Mouse (Mus musculus) hindbrain, embryonic 15.5 days (tissue): ENCODE measurements around the gene Atp2a2. TPM values are rescaled to one million over a fixed set of nuclear protein-coding genes. Genes with fewer than 3 reads are reported as not detected.

Experiments
- ATAC-seq: fragments of 200-750 bp; cut with Nextera tagmentation; 2 replicates; pipeline ENCODE4 v1.8.0; 2017; ENCODE audit warnings: low read depth, moderate number of reproducible peaks, moderate TSS enrichment; ENCODE audit not compliant: low FRiP score
- H3K27ac ChIP-seq: fragments of 300-500 bp; sonication (generic); replicated peaks from 2 replicates; pipeline ENCODE4 v1.5.1; 2015; ENCODE audit warnings: mild to moderate bottlenecking, inconsistent platforms
- H3K27me3 ChIP-seq: fragments of 300-500 bp; sonication (generic); 2 replicates; pipeline ENCODE4 v1.6.1; 2015; ENCODE audit warnings: control low read depth, inconsistent platforms
- H3K36me3 ChIP-seq: fragments of 300-500 bp; sonication (generic); 2 replicates; pipeline ENCODE4 v1.6.1; 2015; ENCODE audit warnings: control low read depth, inconsistent platforms
- H3K4me1 ChIP-seq: fragments of 300-500 bp; sonication (generic); replicated peaks from 2 replicates; pipeline ENCODE4 v1.6.1; 2015; ENCODE audit warnings: control low read depth, inconsistent platforms
- H3K4me2 ChIP-seq: fragments of 300-500 bp; sonication (generic); 2 replicates; pipeline ENCODE4 v1.6.1; 2015; ENCODE audit warnings: moderate library complexity, mild to moderate bottlenecking, inconsistent platforms
- H3K4me3 ChIP-seq: fragments of 300-500 bp; sonication (generic); 2 replicates; pipeline ENCODE4 v1.5.1; 2015; ENCODE audit warnings: mild to moderate bottlenecking, inconsistent platforms
- H3K9ac ChIP-seq: fragments of 300-500 bp; sonication (generic); 2 replicates; pipeline ENCODE4 v1.6.1; 2015; ENCODE audit warnings: inconsistent platforms
- H3K9me3 ChIP-seq: fragments of 300-500 bp; sonication (generic); 2 replicates; pipeline ENCODE4 v1.6.1; 2016; ENCODE audit warnings: control low read depth, inconsistent platforms
- WGBS: fragments of 180-500 bp; shearing (Covaris S2); methylation state at CpG from one replicate; pipeline ENCODE4 v1.1.7; 2015; 5-methylcytosine and 5-hydroxymethylcytosine counted together
- polyA plus RNA-seq: library from polyadenylated mRNA; unstranded; fragments of >200 nt; fragmentation: Nextera tagmentation; extraction: Ambion mirVana; gene quantifications from 2 replicates; pipeline ENCODE4 v1.2.1, GENCODE M21; 2015

Atp2a2 gene
- polyA plus RNA-seq, result 54.1 and 55.1 TPM in 2 replicates

GRCm38 (mm10) chr5:122502077-122502941 lies at the start of gene Atp2a2:
TSS of gene Atp2a2 (minus strand) at chr5:122502225.
- H3K4me1 ChIP-seq, result peaks cover 43% of the 10 kb centered on the region
- no peaks in the 10 kb centered on the region; the same call in 1 of the 2 replicates for H3K36me3 ChIP-seq
- under 1% methylated on average over 65 of the region's 113 CpGs for WGBS
- H3K27me3 ChIP-seq, result no peaks in the 10 kb centered on the region
- peak; percentile 93 for ATAC-seq
- H3K4me2 ChIP-seq, result peak within 1 kb of the TSS; percentile 76
- no peaks in the 10 kb centered on the region for H3K9me3 ChIP-seq
- peak within 1 kb of the TSS; percentile 80 for H3K9ac ChIP-seq
- H3K4me3 ChIP-seq, result peak within 1 kb of the TSS; percentile 58
- peak within 1 kb of the TSS; percentile 98 for H3K27ac ChIP-seq

DNA sequence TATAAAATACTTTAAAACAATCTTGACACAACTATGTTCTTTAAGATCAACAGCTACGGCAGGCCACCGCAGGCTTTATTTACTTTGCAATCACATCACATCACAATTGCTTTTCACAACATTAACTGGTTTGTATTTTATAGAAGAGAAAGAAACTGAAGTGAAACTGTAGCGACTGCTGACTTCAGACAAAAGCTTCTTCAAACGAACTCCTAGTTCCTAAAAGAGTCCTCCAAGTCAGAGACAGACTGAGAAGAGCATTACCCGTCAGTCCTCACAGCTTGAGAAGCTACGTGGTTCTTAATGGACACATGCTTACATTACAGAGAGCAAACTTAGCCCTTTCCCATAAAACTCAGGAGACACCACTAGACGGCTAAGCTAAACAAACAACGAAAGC lies 48.4 kb upstream of the Atp2a2 start:
- no peak for ATAC-seq
- no peak overlapping the region for H3K27ac ChIP-seq
- H3K27me3 ChIP-seq, result no peaks in the 10 kb centered on the region
- H3K4me1 ChIP-seq, result 0 out of 2 replicates have a peak, but pooled peaks cover 3% of the 10 kb centered on the region
- peaks cover 7% of the 10 kb centered on the region; the same call in 1 of the 2 replicates for H3K36me3 ChIP-seq
- H3K9ac ChIP-seq, result no peak overlapping the region
- H3K9me3 ChIP-seq, result no peaks in the 10 kb centered on the region
- 70% methylated on average over 8 of the region's 8 CpGs for WGBS
- no peak overlapping the region for H3K4me3 ChIP-seq
- H3K4me2 ChIP-seq, result no peak overlapping the region

DNA sequence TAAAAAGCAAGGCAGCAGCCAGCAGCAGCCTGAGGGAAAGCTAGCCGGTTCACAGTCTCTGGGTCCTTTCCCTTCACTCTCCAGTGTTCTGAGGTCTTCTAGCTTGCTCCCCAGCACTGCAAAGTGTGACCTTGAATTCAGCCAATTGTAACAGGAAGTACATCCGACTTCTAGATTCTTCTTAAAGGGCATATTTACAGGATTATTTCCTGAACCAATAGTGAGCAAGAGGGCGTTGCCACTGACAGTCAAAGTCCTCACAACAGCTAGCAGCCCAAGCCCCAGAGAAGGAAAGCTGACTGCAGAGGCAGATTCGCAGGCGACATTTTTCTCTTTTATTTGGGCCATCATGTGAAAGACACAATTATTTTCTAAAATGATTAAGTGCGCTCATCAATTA lies 46.6 kb upstream of the Atp2a2 start:
- WGBS, result 73% methylated on average over 6 of the region's 6 CpGs
- H3K9ac ChIP-seq, result no peak overlapping the region
- ATAC-seq, result no peak

DNA sequence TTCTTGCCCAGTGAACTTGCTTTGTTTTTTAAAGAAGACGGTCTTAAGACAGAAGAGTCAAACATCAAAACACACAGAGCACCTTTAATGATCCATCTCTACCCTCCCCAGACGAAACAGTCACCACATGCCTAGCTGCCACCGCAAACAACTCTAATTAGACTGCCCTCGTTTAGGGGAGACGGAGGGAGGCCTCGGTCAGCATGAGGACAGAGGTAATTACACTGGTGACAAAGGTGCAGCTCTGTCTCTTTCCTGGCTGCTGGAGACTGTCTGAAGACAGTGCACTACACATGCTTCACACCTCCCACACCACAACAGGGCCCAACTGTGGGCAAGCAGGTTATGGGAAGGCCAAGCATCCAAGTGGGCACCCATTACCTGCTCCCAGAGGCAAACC lies 45.8 kb upstream of the Atp2a2 start:
- WGBS, result 72% methylated on average over 6 of the region's 6 CpGs
- H3K9me3 ChIP-seq, result no peaks in the 10 kb centered on the region
- 0 out of 2 replicates have a peak, but pooled peaks cover 3% of the 10 kb centered on the region for H3K4me1 ChIP-seq
- peaks cover 4% of the 10 kb centered on the region; the same call in 1 of the 2 replicates for H3K36me3 ChIP-seq
- no peak overlapping the region for H3K4me3 ChIP-seq
- H3K4me2 ChIP-seq, result no peak overlapping the region
- ATAC-seq, result no peak
- no peak overlapping the region for H3K9ac ChIP-seq
- no peak overlapping the region for H3K27ac ChIP-seq
- no peaks in the 10 kb centered on the region for H3K27me3 ChIP-seq

More for the DNA sequence above, 46.6 kb upstream of the Atp2a2 start:
- Histone ChIP-seq H3K27ac (no peak overlapping the region; the same call in 1 of the 2 replicates), H3K36me3 (peaks cover 4% of the 10 kb centered on the region; the same call in 1 of the 2 replicates), H3K4me2 (no peak overlapping the region), H3K4me1 (0 out of 2 replicates have a peak, but pooled peaks cover 3% of the 10 kb centered on the region), H3K9me3 (no peaks in the 10 kb centered on the region), H3K27me3 (no peaks in the 10 kb centered on the region), H3K4me3 (no peak overlapping the region)

DNA sequence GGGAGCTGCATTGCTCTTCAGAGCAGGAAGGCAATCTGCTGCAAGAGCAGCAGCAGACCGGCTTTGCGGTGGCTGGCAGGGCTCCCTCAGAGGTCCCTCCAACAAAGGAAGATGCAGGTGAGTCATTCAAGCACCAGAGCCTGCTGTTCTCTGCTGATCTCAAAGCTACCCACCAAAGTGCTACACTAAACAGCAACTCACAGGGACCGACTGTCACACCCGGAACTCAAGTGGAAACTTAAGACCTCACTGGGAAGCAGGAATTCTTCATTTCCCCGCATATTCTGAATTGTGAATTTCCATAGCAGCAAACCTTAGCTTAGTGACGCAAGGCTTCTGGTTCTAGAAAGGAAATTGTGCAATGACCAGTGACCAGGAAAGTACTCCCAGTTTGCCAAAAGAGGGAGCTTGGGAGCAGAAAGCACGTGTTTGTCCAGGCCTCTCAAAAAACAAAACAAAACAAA lies 45.3 kb upstream of the Atp2a2 start:
- ATAC-seq, result no peak
- no peak overlapping the region for H3K27ac ChIP-seq
- H3K9me3 ChIP-seq, result no peaks in the 10 kb centered on the region
- H3K4me1 ChIP-seq, result 0 out of 2 replicates have a peak, but pooled peaks cover 3% of the 10 kb centered on the region
- no peak overlapping the region for H3K4me2 ChIP-seq
- H3K36me3 ChIP-seq, result peaks cover 4% of the 10 kb centered on the region; the same call in 1 of the 2 replicates
- H3K4me3 ChIP-seq, result no peak overlapping the region
- no peaks in the 10 kb centered on the region for H3K27me3 ChIP-seq
- 61% methylated on average over 7 of the region's 7 CpGs for WGBS
- H3K9ac ChIP-seq, result no peak overlapping the region

GRCm38 (mm10) chr5:122543392-122543791 lies 41.4 kb upstream of the Atp2a2 start:
- Histone ChIP-seq H3K4me2 (no peak overlapping the region), H3K27me3 (no peaks in the 10 kb centered on the region), H3K36me3 (peaks cover 4% of the 10 kb centered on the region; the same call in 1 of the 2 replicates), H3K9me3 (no peaks in the 10 kb centered on the region), H3K4me1 (no peaks in the 10 kb centered on the region), H3K4me3 (no peak overlapping the region), H3K27ac (no peak overlapping the region), H3K9ac (no peak overlapping the region)
- ATAC-seq, result no peak
- WGBS, result 91% methylated on average over 6 of the region's 6 CpGs

- ATAC-seq, result no peak
- WGBS, result 91% methylated on average over 8 of the region's 8 CpGs
- H3K9ac ChIP-seq, result no peak overlapping the region
Observed at GRCm38 (mm10) chr5:122541871-122542270, 39.8 kb upstream of the Atp2a2 start.

DNA sequence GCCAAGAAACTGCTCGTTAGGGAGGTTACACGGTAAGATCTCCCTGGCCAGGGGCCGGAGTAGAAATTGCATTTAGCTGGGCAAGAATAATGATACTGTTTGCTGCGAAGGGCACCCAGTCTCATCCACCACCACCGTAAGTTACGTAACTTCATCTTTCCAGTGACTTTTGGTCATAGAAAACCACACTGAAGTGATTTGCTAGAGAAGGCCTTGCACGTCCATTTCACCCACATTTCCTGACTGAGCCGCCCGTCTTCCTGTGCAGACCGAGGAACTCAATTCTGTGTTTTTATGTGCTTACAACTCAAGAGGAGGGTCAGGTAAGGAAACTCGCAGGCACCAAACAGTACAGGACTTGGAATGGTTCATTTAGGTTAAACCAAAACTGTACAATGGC lies 36.1 kb upstream of the Atp2a2 start:
- Histone ChIP-seq H3K4me2 (no peak overlapping the region), H3K36me3 (peaks cover 7% of the 10 kb centered on the region; the same call in 1 of the 2 replicates), H3K4me3 (no peak overlapping the region), H3K27me3 (no peaks in the 10 kb centered on the region), H3K9ac (no peak overlapping the region), H3K9me3 (no peaks in the 10 kb centered on the region), H3K4me1 (no peaks in the 10 kb centered on the region), H3K27ac (no peak overlapping the region)
- ATAC-seq, result no peak
- WGBS, result 96% methylated on average over 11 of the region's 11 CpGs

More at GRCm38 (mm10) chr5:122541871-122542270, 39.8 kb upstream of the Atp2a2 start:
- H3K9me3 ChIP-seq, result no peaks in the 10 kb centered on the region
- no peaks in the 10 kb centered on the region for H3K27me3 ChIP-seq
- no peak overlapping the region for H3K4me3 ChIP-seq
- H3K4me1 ChIP-seq, result no peaks in the 10 kb centered on the region
- no peak overlapping the region for H3K27ac ChIP-seq
- H3K36me3 ChIP-seq, result peaks cover 7% of the 10 kb centered on the region; the same call in 1 of the 2 replicates
- H3K4me2 ChIP-seq, result no peak overlapping the region

- no peak overlapping the region for H3K27ac ChIP-seq
- ATAC-seq, result no peak
- H3K9ac ChIP-seq, result no peak overlapping the region
- H3K36me3 ChIP-seq, result peaks cover 7% of the 10 kb centered on the region; the same call in 1 of the 2 replicates
- H3K4me2 ChIP-seq, result no peak overlapping the region
- H3K9me3 ChIP-seq, result no peaks in the 10 kb centered on the region
- H3K4me3 ChIP-seq, result no peak overlapping the region
- WGBS, result 97% methylated on average over 5 of the region's 5 CpGs
- H3K27me3 ChIP-seq, result no peaks in the 10 kb centered on the region
- H3K4me1 ChIP-seq, result no peaks in the 10 kb centered on the region
Observed at GRCm38 (mm10) chr5:122537654-122538053, 35.6 kb upstream of the Atp2a2 start.

DNA sequence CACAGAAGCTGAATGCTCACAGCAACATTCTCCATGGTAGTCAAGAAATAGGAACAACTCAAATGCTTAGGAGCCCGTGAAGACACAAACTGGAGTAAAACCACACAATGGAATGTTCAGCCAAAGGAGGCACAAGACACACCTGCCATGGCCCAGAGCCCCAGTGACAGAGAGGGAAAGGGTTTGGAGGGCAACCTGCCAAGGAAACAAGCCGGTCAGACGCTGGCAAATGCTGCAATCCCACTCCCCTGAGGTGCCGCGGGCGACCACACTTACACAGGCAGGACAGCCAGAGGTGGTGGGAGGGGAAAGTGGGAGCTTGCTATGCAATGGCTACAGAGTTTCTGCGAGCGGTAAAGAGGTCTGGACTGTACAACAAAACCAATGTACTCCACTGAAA lies 31.9 kb upstream of the Atp2a2 start:
- peaks cover 3% of the 10 kb centered on the region; the same call in 1 of the 2 replicates for H3K36me3 ChIP-seq
- 68% methylated on average over 8 of the region's 8 CpGs for WGBS
- H3K9me3 ChIP-seq, result no peaks in the 10 kb centered on the region
- H3K4me2 ChIP-seq, result no peak overlapping the region
- no peak overlapping the region for H3K4me3 ChIP-seq
- no peak for ATAC-seq
- H3K27ac ChIP-seq, result no peak overlapping the region
- H3K27me3 ChIP-seq, result no peaks in the 10 kb centered on the region
- peaks cover 14% of the 10 kb centered on the region; the same call in 1 of the 2 replicates for H3K4me1 ChIP-seq
- no peak overlapping the region for H3K9ac ChIP-seq

DNA sequence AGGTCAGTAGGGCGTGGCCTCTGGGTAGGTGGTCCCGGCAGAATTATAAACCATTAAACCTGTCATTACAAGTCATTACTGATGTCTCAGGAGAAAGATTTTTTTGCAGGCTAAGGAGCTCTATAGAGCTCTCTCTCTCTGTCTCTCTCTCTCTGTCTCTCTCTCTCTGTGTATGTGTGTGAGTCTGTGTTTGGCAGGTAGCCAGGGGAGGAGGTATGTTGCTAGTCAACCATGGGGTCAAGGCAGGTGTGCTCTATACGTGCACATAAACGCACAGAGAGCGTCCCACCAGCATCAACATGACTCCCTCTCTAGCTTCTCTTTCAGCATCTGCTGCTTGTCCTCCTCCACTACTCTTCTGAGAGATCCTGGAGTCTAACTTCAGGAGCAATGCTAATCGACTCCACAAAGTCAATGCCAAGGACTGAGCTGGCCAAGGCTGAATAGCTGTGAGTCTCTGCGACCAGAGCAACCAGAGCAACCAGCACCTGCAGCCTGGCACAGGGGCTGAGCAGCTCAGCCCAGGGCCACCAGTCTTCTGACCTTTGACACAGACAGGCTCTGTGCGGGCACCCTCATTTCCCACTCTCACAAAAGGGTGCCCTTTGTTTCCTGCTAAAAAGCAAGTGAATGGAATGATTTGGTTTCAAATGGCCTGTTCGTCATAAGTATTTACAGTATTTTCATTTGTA lies 28.0 kb upstream of the Atp2a2 start:
- Histone ChIP-seq H3K9ac (no peak overlapping the region), H3K9me3 (no peaks in the 10 kb centered on the region), H3K4me3 (no peak overlapping the region), H3K27ac (no peak overlapping the region), H3K27me3 (no peaks in the 10 kb centered on the region), H3K36me3 (no peaks in the 10 kb centered on the region), H3K4me2 (no peak overlapping the region), H3K4me1 (peaks cover 30% of the 10 kb centered on the region)
- no peak for ATAC-seq
- WGBS, result 75% methylated on average over 9 of the region's 9 CpGs

- Histone ChIP-seq H3K4me2 (no peak overlapping the region), H3K27ac (no peak overlapping the region), H3K9ac (no peak overlapping the region), H3K9me3 (no peaks in the 10 kb centered on the region), H3K27me3 (no peaks in the 10 kb centered on the region), H3K36me3 (no peaks in the 10 kb centered on the region), H3K4me1 (peaks cover 30% of the 10 kb centered on the region), H3K4me3 (no peak overlapping the region)
- ATAC-seq, result no peak
- 58% methylated on average over 3 of the region's 3 CpGs for WGBS
Observed at GRCm38 (mm10) chr5:122529316-122529715, 27.3 kb upstream of the Atp2a2 start.
